Mouse (Mus musculus): ENCODE results near the gene Repin1. TPM values are rescaled to one million over a fixed set of nuclear protein-coding genes. Genes with fewer than 3 reads are reported as not detected.
A peak's percentile ranks its signal among the peaks of the same experiment; 100 is the strongest.

Repin1 gene
- polyA plus RNA-seq, 1 experiment, result 9.1 TPM

GRCm38 (mm10) chr6:48572572-48573061, 21.1 kb upstream of the Repin1 start, which contains the start of gene Rarres2:
Gene Rarres2, minus strand, starts transcription at chr6:48572789.
- Histone ChIP-seq H3K36me3 (ENCODE audit: control insufficient read depth, insufficient read depth) (no peaks in the 10 kb centered on the region), H3ac (ENCODE audit: control insufficient read depth, insufficient read length, low read depth) (no peak within 1 kb of the TSS), H3K27me3 (ENCODE audit: control insufficient read depth, insufficient read depth, insufficient read length) (peaks cover 3% of the 10 kb centered on the region), H3K79me3 (ENCODE audit: low read depth) (no peaks in the 10 kb centered on the region), H3K79me2 (ENCODE audit: control insufficient read depth, insufficient read depth) (no peaks in the 10 kb centered on the region), H3K4me3 (ENCODE audit: insufficient read depth, poor library complexity, severe bottlenecking) (no peak within 1 kb of the TSS)
- TF ChIP-seq MYOD1 (IDR thresholded peaks at IDR 0.05; ENCODE audit: control insufficient read depth, insufficient read length, low read depth), result no peak
- no peak for TF ChIP-seq CEBPB (IDR thresholded peaks at IDR 0.05; ENCODE audit: low read depth)
- TF ChIP-seq CTCF (IDR thresholded peaks at IDR 0.05; ENCODE audit: control insufficient read depth, insufficient read depth, insufficient read length), result no peak
- no peak for TF ChIP-seq FOSL1 (IDR thresholded peaks at IDR 0.05; ENCODE audit: insufficient read depth, low read length, poor library complexity, severe bottlenecking)
- no peak for TF ChIP-seq USF1 (IDR thresholded peaks at IDR 0.05; ENCODE audit: low read depth)
- TF ChIP-seq MAX (IDR thresholded peaks at IDR 0.05), result no peak
- no peak for TF ChIP-seq MYOG (IDR thresholded peaks at IDR 0.05; ENCODE audit: control insufficient read depth, extremely low read depth, insufficient read length)

- no peaks in the 10 kb centered on the region for H3K79me3 ChIP-seq (ENCODE audit: low read depth)
- H3K79me2 ChIP-seq (ENCODE audit: control insufficient read depth, insufficient read depth), result no peaks in the 10 kb centered on the region
- H3ac ChIP-seq (ENCODE audit: control insufficient read depth, insufficient read length, low read depth), result no peak overlapping the region
- H3K27me3 ChIP-seq (ENCODE audit: control insufficient read depth, insufficient read depth, insufficient read length), result peaks cover 3% of the 10 kb centered on the region
- TF ChIP-seq CEBPB (IDR thresholded peaks at IDR 0.05; ENCODE audit: low read depth) (no peak), FOSL1 (IDR thresholded peaks at IDR 0.05; ENCODE audit: insufficient read depth, low read length, poor library complexity, severe bottlenecking) (no peak), MYOG (IDR thresholded peaks at IDR 0.05; ENCODE audit: control insufficient read depth, extremely low read depth, insufficient read length) (no peak), CTCF (IDR thresholded peaks at IDR 0.05; ENCODE audit: control insufficient read depth, insufficient read depth, insufficient read length) (no peak), MYOD1 (IDR thresholded peaks at IDR 0.05; ENCODE audit: control insufficient read depth, insufficient read length, low read depth) (no peak), USF1 (IDR thresholded peaks at IDR 0.05; ENCODE audit: low read depth) (no peak), MAX (IDR thresholded peaks at IDR 0.05) (no peak)
- H3K4me3 ChIP-seq (ENCODE audit: insufficient read depth, poor library complexity, severe bottlenecking), result no peak overlapping the region
- H3K36me3 ChIP-seq (ENCODE audit: control insufficient read depth, insufficient read depth), result no peaks in the 10 kb centered on the region
These were observed 20.4 kb upstream of the Repin1 start for GRCm38 (mm10) chr6:48573280-48573679.

- TF ChIP-seq MYOD1 (IDR thresholded peaks at IDR 0.05; ENCODE audit: control insufficient read depth, insufficient read length, low read depth) (no peak), CTCF (IDR thresholded peaks at IDR 0.05; ENCODE audit: control insufficient read depth, insufficient read depth, insufficient read length) (no peak), MYOG (IDR thresholded peaks at IDR 0.05; ENCODE audit: control insufficient read depth, extremely low read depth, insufficient read length) (no peak), USF1 (IDR thresholded peaks at IDR 0.05; ENCODE audit: low read depth) (no peak), FOSL1 (IDR thresholded peaks at IDR 0.05; ENCODE audit: insufficient read depth, low read length, poor library complexity, severe bottlenecking) (no peak), CEBPB (IDR thresholded peaks at IDR 0.05; ENCODE audit: low read depth) (no peak), MAX (IDR thresholded peaks at IDR 0.05) (no peak)
- Histone ChIP-seq H3K27me3 (ENCODE audit: control insufficient read depth, insufficient read depth, insufficient read length) (peaks cover 3% of the 10 kb centered on the region), H3K79me2 (ENCODE audit: control insufficient read depth, insufficient read depth) (no peaks in the 10 kb centered on the region)
These were observed 19.7 kb upstream of the Repin1 start for GRCm38 (mm10) chr6:48573981-48574380.

GRCm38 (mm10) chr6:48578736-48579135, 14.9 kb upstream of the Repin1 start:
- Histone ChIP-seq H3K36me3 (ENCODE audit: control insufficient read depth, insufficient read depth) (no peaks in the 10 kb centered on the region), H3K4me3 (ENCODE audit: insufficient read depth, poor library complexity, severe bottlenecking) (no peak overlapping the region), H3ac (ENCODE audit: control insufficient read depth, insufficient read length, low read depth) (no peak overlapping the region), H3K27me3 (ENCODE audit: control insufficient read depth, insufficient read depth, insufficient read length) (no peaks in the 10 kb centered on the region), H3K79me2 (ENCODE audit: control insufficient read depth, insufficient read depth) (no peaks in the 10 kb centered on the region), H3K79me3 (ENCODE audit: low read depth) (no peaks in the 10 kb centered on the region)
- TF ChIP-seq MYOD1 (IDR thresholded peaks at IDR 0.05; ENCODE audit: control insufficient read depth, insufficient read length, low read depth) (no peak), MAX (IDR thresholded peaks at IDR 0.05) (no peak), MYOG (IDR thresholded peaks at IDR 0.05; ENCODE audit: control insufficient read depth, extremely low read depth, insufficient read length) (no peak), FOSL1 (IDR thresholded peaks at IDR 0.05; ENCODE audit: insufficient read depth, low read length, poor library complexity, severe bottlenecking) (no peak), CEBPB (IDR thresholded peaks at IDR 0.05; ENCODE audit: low read depth) (no peak), CTCF (IDR thresholded peaks at IDR 0.05; ENCODE audit: control insufficient read depth, insufficient read depth, insufficient read length) (no peak), USF1 (IDR thresholded peaks at IDR 0.05; ENCODE audit: low read depth) (no peak)

More at GRCm38 (mm10) chr6:48573981-48574380, 19.7 kb upstream of the Repin1 start:
- Histone ChIP-seq H3ac (ENCODE audit: control insufficient read depth, insufficient read length, low read depth) (no peak overlapping the region), H3K36me3 (ENCODE audit: control insufficient read depth, insufficient read depth) (no peaks in the 10 kb centered on the region), H3K79me3 (ENCODE audit: low read depth) (no peaks in the 10 kb centered on the region), H3K4me3 (ENCODE audit: insufficient read depth, poor library complexity, severe bottlenecking) (no peak overlapping the region)

- Histone ChIP-seq H3K36me3 (ENCODE audit: control insufficient read depth, insufficient read depth) (no peaks in the 10 kb centered on the region), H3ac (ENCODE audit: control insufficient read depth, insufficient read length, low read depth) (peak overlapping the region; percentile 6), H3K27me3 (ENCODE audit: control insufficient read depth, insufficient read depth, insufficient read length) (no peaks in the 10 kb centered on the region), H3K4me3 (ENCODE audit: insufficient read depth, poor library complexity, severe bottlenecking) (no peak overlapping the region), H3K79me3 (ENCODE audit: low read depth) (no peaks in the 10 kb centered on the region), H3K79me2 (ENCODE audit: control insufficient read depth, insufficient read depth) (no peaks in the 10 kb centered on the region)
- no peak for TF ChIP-seq CTCF (IDR thresholded peaks at IDR 0.05; ENCODE audit: control insufficient read depth, insufficient read depth, insufficient read length)
- no peak for TF ChIP-seq FOSL1 (IDR thresholded peaks at IDR 0.05; ENCODE audit: insufficient read depth, low read length, poor library complexity, severe bottlenecking)
- no peak for TF ChIP-seq MYOD1 (IDR thresholded peaks at IDR 0.05; ENCODE audit: control insufficient read depth, insufficient read length, low read depth)
- no peak for TF ChIP-seq MYOG (IDR thresholded peaks at IDR 0.05; ENCODE audit: control insufficient read depth, extremely low read depth, insufficient read length)
- no peak for TF ChIP-seq CEBPB (IDR thresholded peaks at IDR 0.05; ENCODE audit: low read depth)
- TF ChIP-seq MAX (IDR thresholded peaks at IDR 0.05), result no peak
- TF ChIP-seq USF1 (IDR thresholded peaks at IDR 0.05; ENCODE audit: low read depth), result no peak
These were observed 14.5 kb upstream of the Repin1 start for GRCm38 (mm10) chr6:48579215-48579648.

Data from C2C12 (cell line).